Mouse (Mus musculus) CD4-positive, CD25-positive, alpha-beta regulatory T cell, adult 9 weeks (primary cell): ENCODE data around the gene Ciao2a. TPM values are rescaled to one million over a fixed set of nuclear protein-coding genes. Genes with fewer than 3 reads are reported as not detected.

ENCODE experiments used
- polyA plus RNA-seq: library from polyadenylated mRNA; unstranded; fragments of 100-300 nt; shearing (Covaris generic); gene quantifications from one replicate; pipeline ENCODE4 v1.2.1, GENCODE M21; 2017

Ciao2a gene
- polyA plus RNA-seq = 146 TPM

GRCm38 (mm10) chr9:66126456-66127192 lies at the start of gene Ciao2a, which contains the start of gene Snx1:
Ciao2a (plus strand) TSS chr9:66126611.
Snx1 (minus strand) TSS chr9:66126587.

GRCm38 (mm10) chr9:66157958-66158830 lies 31.8 kb downstream of the Ciao2a start, which contains the start of gene Dapk2:
Dapk2 (plus strand) TSS chr9:66158223.

Other genes with a start within 250 kb of the Ciao2a start
- gene Pclaf, start 236.4 kb upstream of the Ciao2a start, polyA plus RNA-seq = 9.3 TPM
- 45.3 TPM for gene Trip4, start 217.8 kb upstream of the Ciao2a start, polyA plus RNA-seq
- 49.7 TPM for gene Csnk1g1, start 217.7 kb upstream of the Ciao2a start, polyA plus RNA-seq
- 407 TPM for gene Ppib, start 66.4 kb upstream of the Ciao2a start, polyA plus RNA-seq
- 1.1 TPM for gene Snx22, start 56.9 kb upstream of the Ciao2a start, polyA plus RNA-seq
- 157 TPM for gene Snx1, start within 50 bp of the Ciao2a start, polyA plus RNA-seq
- gene Dapk2, start 31.6 kb downstream of the Ciao2a start, polyA plus RNA-seq = 0.33 TPM
- 41.9 TPM for gene Herc1, start 223.8 kb downstream of the Ciao2a start, polyA plus RNA-seq